Mouse (Mus musculus): ENCODE data around the gene Rif1. TPM values are rescaled to one million over a fixed set of nuclear protein-coding genes. Genes with fewer than 3 reads are reported as not detected.

Rif1 gene
- polyA plus RNA-seq, 1 experiment from 2014 or later = 31.0 TPM

GRCm38 (mm10) chr2:52037882-52038281 is 34.8 kb upstream of the Rif1 start, which contains the start of gene Tnfaip6:
Gene Tnfaip6 (plus strand): TSS chr2:52038009.
- H3K4me1 ChIP-seq (ENCODE audit: control insufficient read depth in 2 of 2, insufficient read depth in 2 of 2, low read length in 2 of 2) = no peaks in the 10 kb centered on the region
- H3K9ac ChIP-seq (ENCODE audit: low read length) = peak within 1 kb of the TSS; percentile 62
- under 1% methylated on average over 17 of the region's 17 CpGs for WGBS
- no peak for ATAC-seq (ENCODE audit: insufficient number of reproducible peaks, insufficient read depth, low FRiP score, low read depth)
- H3K36me3 ChIP-seq (ENCODE audit: control insufficient read depth, insufficient read depth, low read length) = no peaks in the 10 kb centered on the region
- H3K4me3 ChIP-seq (ENCODE audit: control insufficient read depth in 1 of 2, insufficient read depth in 1 of 2, low read depth in 1 of 2, low read length in 2 of 2) = peak within 1 kb of the TSS; percentile 50 to 57
- H3K27me3 ChIP-seq (ENCODE audit: control insufficient read depth, insufficient read depth, low read length) = no peaks in the 10 kb centered on the region
- peak within 1 kb of the TSS; percentile 33 to 52; a peak in 2 of 4 replicates for H3K27ac ChIP-seq (replicated peaks in 1 of 2; ENCODE audit: control insufficient read depth in 1 of 2, insufficient read depth in 1 of 2, low read depth in 2 of 2, low read length in 2 of 2)
- peak within 1 kb of the TSS; percentile 84 for H3K4me2 ChIP-seq (ENCODE audit: low read length)
- H3K9me3 ChIP-seq (ENCODE audit: control insufficient read depth, low read length) = no peaks in the 10 kb centered on the region

DNA sequence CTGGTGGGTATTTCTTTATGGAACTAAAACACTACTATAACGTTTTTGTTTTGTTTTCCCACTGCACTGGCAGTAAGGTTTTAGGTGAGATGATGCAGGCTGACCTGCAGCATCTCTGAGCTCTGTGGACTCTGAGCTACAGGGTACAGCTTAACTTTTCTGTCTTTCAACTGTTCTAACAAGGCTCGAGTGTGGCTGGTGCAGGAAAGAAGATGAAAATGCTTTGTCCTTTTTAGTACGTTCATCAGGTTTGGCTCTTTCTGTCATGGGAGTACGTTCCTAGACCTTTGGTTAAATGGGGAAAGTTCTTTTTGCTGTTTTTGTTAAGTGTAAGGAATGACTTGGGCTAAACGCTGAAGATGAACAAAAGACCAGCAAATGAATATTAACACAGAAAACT is 34.1 kb upstream of the Rif1 start:
- H3K9ac ChIP-seq (ENCODE audit: low read length) = no peak overlapping the region
- no peaks in the 10 kb centered on the region for H3K36me3 ChIP-seq (ENCODE audit: control insufficient read depth, insufficient read depth, low read length)
- peak overlapping the region; percentile 84 for H3K4me2 ChIP-seq (ENCODE audit: low read length)
- H3K27ac ChIP-seq (replicated peaks in 1 of 2; ENCODE audit: control insufficient read depth in 1 of 2, insufficient read depth in 1 of 2, low read depth in 2 of 2, low read length in 2 of 2) = no peak overlapping the region
- no peaks in the 10 kb centered on the region for H3K27me3 ChIP-seq (ENCODE audit: control insufficient read depth, insufficient read depth, low read length)
- ATAC-seq (ENCODE audit: insufficient number of reproducible peaks, insufficient read depth, low FRiP score, low read depth) = no peak
- no peaks in the 10 kb centered on the region for H3K9me3 ChIP-seq (ENCODE audit: control insufficient read depth, low read length)
- 65% methylated on average over 5 of the region's 5 CpGs for WGBS
- no peaks in the 10 kb centered on the region for H3K4me1 ChIP-seq (ENCODE audit: control insufficient read depth in 2 of 2, insufficient read depth in 2 of 2, low read length in 2 of 2)
- H3K4me3 ChIP-seq (ENCODE audit: control insufficient read depth in 1 of 2, insufficient read depth in 1 of 2, low read depth in 1 of 2, low read length in 2 of 2) = peak overlapping the region in 1 of 2 experiments; percentile 50; a peak in 3 of 4 replicates

- H3K36me3 ChIP-seq (ENCODE audit: control insufficient read depth, insufficient read depth, low read length) = no peaks in the 10 kb centered on the region
- no peak for ATAC-seq (ENCODE audit: insufficient number of reproducible peaks, insufficient read depth, low FRiP score, low read depth)
- H3K4me2 ChIP-seq (ENCODE audit: low read length) = no peak overlapping the region; the same call in 1 of the 2 replicates
- H3K27me3 ChIP-seq (ENCODE audit: control insufficient read depth, insufficient read depth, low read length) = no peaks in the 10 kb centered on the region
- no peaks in the 10 kb centered on the region for H3K4me1 ChIP-seq (ENCODE audit: control insufficient read depth in 2 of 2, insufficient read depth in 2 of 2, low read length in 2 of 2)
- no peak overlapping the region for H3K9ac ChIP-seq (ENCODE audit: low read length)
- 80% methylated on average over 8 of the region's 8 CpGs for WGBS
- H3K27ac ChIP-seq (replicated peaks in 1 of 2; ENCODE audit: control insufficient read depth in 1 of 2, insufficient read depth in 1 of 2, low read depth in 2 of 2, low read length in 2 of 2) = no peak overlapping the region
- H3K4me3 ChIP-seq (ENCODE audit: control insufficient read depth in 1 of 2, insufficient read depth in 1 of 2, low read depth in 1 of 2, low read length in 2 of 2) = no peak overlapping the region
- no peaks in the 10 kb centered on the region for H3K9me3 ChIP-seq (ENCODE audit: control insufficient read depth, low read length)
These were observed 33.4 kb upstream of the Rif1 start for GRCm38 (mm10) chr2:52039083-52039801.

DNA sequence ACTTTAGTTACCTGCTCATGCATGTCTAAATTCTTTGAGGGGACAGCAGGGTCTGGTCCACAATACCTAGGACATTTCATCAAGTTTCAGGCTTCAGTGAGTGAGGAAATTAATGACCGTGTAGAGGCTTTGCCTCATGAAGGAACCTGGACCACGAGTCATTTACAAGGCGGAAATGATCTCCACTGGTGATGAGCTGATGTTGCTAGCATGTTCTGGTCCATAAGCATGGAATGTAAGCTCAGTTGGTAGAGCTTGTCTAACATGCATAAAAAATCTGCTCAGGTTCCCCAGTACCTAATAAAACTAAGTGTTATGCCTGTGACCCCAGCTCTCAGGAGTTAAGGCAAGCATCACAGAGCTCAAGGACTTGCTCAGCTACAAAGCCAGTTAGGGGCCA is 30.5 kb upstream of the Rif1 start:
- ATAC-seq (ENCODE audit: insufficient number of reproducible peaks, insufficient read depth, low FRiP score, low read depth) = no peak
- Histone ChIP-seq H3K4me2 (ENCODE audit: low read length) (no peak overlapping the region), H3K4me3 (ENCODE audit: control insufficient read depth in 1 of 2, insufficient read depth in 1 of 2, low read depth in 1 of 2, low read length in 2 of 2) (no peak overlapping the region), H3K4me1 (ENCODE audit: control insufficient read depth in 2 of 2, insufficient read depth in 2 of 2, low read length in 2 of 2) (no peaks in the 10 kb centered on the region), H3K9ac (ENCODE audit: low read length) (no peak overlapping the region), H3K27ac (replicated peaks in 1 of 2; ENCODE audit: control insufficient read depth in 1 of 2, insufficient read depth in 1 of 2, low read depth in 2 of 2, low read length in 2 of 2) (no peak overlapping the region), H3K27me3 (ENCODE audit: control insufficient read depth, insufficient read depth, low read length) (no peaks in the 10 kb centered on the region), H3K9me3 (ENCODE audit: control insufficient read depth, low read length) (no peaks in the 10 kb centered on the region), H3K36me3 (ENCODE audit: control insufficient read depth, insufficient read depth, low read length) (no peaks in the 10 kb centered on the region)
- WGBS = 88% methylated on average over 3 of the region's 3 CpGs

GRCm38 (mm10) chr2:52042714-52043113 is 29.9 kb upstream of the Rif1 start:
- Histone ChIP-seq H3K4me3 (ENCODE audit: control insufficient read depth in 1 of 2, insufficient read depth in 1 of 2, low read depth in 1 of 2, low read length in 2 of 2) (no peak overlapping the region), H3K27ac (replicated peaks in 1 of 2; ENCODE audit: control insufficient read depth in 1 of 2, insufficient read depth in 1 of 2, low read depth in 2 of 2, low read length in 2 of 2) (no peak overlapping the region), H3K9me3 (ENCODE audit: control insufficient read depth, low read length) (no peaks in the 10 kb centered on the region), H3K4me1 (ENCODE audit: control insufficient read depth in 2 of 2, insufficient read depth in 2 of 2, low read length in 2 of 2) (no peaks in the 10 kb centered on the region), H3K4me2 (ENCODE audit: low read length) (no peak overlapping the region), H3K9ac (ENCODE audit: low read length) (no peak overlapping the region), H3K36me3 (ENCODE audit: control insufficient read depth, insufficient read depth, low read length) (no peaks in the 10 kb centered on the region), H3K27me3 (ENCODE audit: control insufficient read depth, insufficient read depth, low read length) (no peaks in the 10 kb centered on the region)
- no peak for ATAC-seq (ENCODE audit: insufficient number of reproducible peaks, insufficient read depth, low FRiP score, low read depth)
- 28% methylated on average over 5 of the region's 5 CpGs for WGBS

- no peak overlapping the region for H3K9ac ChIP-seq (ENCODE audit: low read length)
- no peak overlapping the region for H3K4me3 ChIP-seq (ENCODE audit: control insufficient read depth in 1 of 2, insufficient read depth in 1 of 2, low read depth in 1 of 2, low read length in 2 of 2)
- H3K36me3 ChIP-seq (ENCODE audit: control insufficient read depth, insufficient read depth, low read length) = no peaks in the 10 kb centered on the region
- H3K27me3 ChIP-seq (ENCODE audit: control insufficient read depth, insufficient read depth, low read length) = no peaks in the 10 kb centered on the region
- no peaks in the 10 kb centered on the region for H3K4me1 ChIP-seq (ENCODE audit: control insufficient read depth in 2 of 2, insufficient read depth in 2 of 2, low read length in 2 of 2)
- 91% methylated on average over 11 of the region's 11 CpGs for WGBS
- H3K9me3 ChIP-seq (ENCODE audit: control insufficient read depth, low read length) = no peaks in the 10 kb centered on the region
- no peak overlapping the region for H3K27ac ChIP-seq (replicated peaks in 1 of 2; ENCODE audit: control insufficient read depth in 1 of 2, insufficient read depth in 1 of 2, low read depth in 2 of 2, low read length in 2 of 2)
- H3K4me2 ChIP-seq (ENCODE audit: low read length) = no peak overlapping the region
- no peak for ATAC-seq (ENCODE audit: insufficient number of reproducible peaks, insufficient read depth, low FRiP score, low read depth)
These were observed 29.1 kb upstream of the Rif1 start for GRCm38 (mm10) chr2:52043485-52043884.

DNA sequence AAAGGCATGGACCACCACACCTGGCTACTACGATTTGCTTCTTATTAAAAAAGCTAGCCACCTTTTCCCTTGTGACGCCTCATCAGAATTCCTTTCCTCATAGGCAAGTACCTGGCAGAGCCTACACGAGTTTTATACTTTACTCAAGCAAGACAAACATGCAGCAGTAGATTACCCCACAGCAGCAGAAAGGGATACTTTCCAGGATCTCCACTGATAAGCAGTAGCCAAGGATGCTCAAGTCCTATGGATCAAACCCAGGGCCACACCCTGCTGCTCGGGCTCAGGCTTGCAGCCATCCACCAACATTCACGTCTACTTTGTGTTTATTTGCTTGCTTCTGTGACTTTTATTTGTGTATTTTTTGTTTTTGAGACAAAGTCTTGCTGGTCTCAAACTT is 26.6 kb upstream of the Rif1 start:
- no peak overlapping the region for H3K4me3 ChIP-seq (ENCODE audit: control insufficient read depth in 1 of 2, insufficient read depth in 1 of 2, low read depth in 1 of 2, low read length in 2 of 2)
- no peaks in the 10 kb centered on the region for H3K4me1 ChIP-seq (ENCODE audit: control insufficient read depth in 2 of 2, insufficient read depth in 2 of 2, low read length in 2 of 2)
- H3K27ac ChIP-seq (replicated peaks in 1 of 2; ENCODE audit: control insufficient read depth in 1 of 2, insufficient read depth in 1 of 2, low read depth in 2 of 2, low read length in 2 of 2) = no peak overlapping the region
- no peak overlapping the region for H3K9ac ChIP-seq (ENCODE audit: low read length)
- H3K9me3 ChIP-seq (ENCODE audit: control insufficient read depth, low read length) = no peaks in the 10 kb centered on the region
- H3K4me2 ChIP-seq (ENCODE audit: low read length) = no peak overlapping the region
- WGBS = 69% methylated on average over 5 of the region's 5 CpGs
- no peak for ATAC-seq (ENCODE audit: insufficient number of reproducible peaks, insufficient read depth, low FRiP score, low read depth)
- H3K36me3 ChIP-seq (ENCODE audit: control insufficient read depth, insufficient read depth, low read length) = no peaks in the 10 kb centered on the region
- no peaks in the 10 kb centered on the region for H3K27me3 ChIP-seq (ENCODE audit: control insufficient read depth, insufficient read depth, low read length)

DNA sequence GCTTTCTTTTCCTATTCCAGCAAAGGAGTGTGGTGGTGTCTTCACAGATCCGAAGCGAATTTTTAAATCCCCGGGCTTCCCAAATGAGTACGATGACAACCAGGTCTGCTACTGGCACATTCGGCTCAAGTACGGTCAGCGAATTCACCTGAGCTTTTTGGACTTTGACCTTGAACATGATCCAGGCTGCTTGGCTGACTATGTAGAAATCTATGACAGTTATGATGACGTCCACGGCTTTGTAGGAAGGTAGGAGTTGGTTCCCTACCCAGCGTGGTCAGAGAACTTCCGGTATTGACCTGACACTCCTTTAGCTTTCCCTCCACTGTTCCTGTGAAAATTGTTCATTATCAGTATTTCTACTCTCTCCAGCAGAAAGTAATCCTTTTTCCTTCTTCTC is 21.8 kb upstream of the Rif1 start:
- no peaks in the 10 kb centered on the region for H3K27me3 ChIP-seq (ENCODE audit: control insufficient read depth, insufficient read depth, low read length)
- no peak for ATAC-seq (ENCODE audit: insufficient number of reproducible peaks, insufficient read depth, low FRiP score, low read depth)
- H3K36me3 ChIP-seq (ENCODE audit: control insufficient read depth, insufficient read depth, low read length) = no peaks in the 10 kb centered on the region
- no peak overlapping the region for H3K4me2 ChIP-seq (ENCODE audit: low read length)
- H3K27ac ChIP-seq (replicated peaks in 1 of 2; ENCODE audit: control insufficient read depth in 1 of 2, insufficient read depth in 1 of 2, low read depth in 2 of 2, low read length in 2 of 2) = no peak overlapping the region
- no peak overlapping the region for H3K9ac ChIP-seq (ENCODE audit: low read length)
- peaks cover 0 to 15% of the 10 kb centered on the region in 2 experiments; a peak in 2 of 4 replicates for H3K4me1 ChIP-seq (ENCODE audit: control insufficient read depth in 2 of 2, insufficient read depth in 2 of 2, low read length in 2 of 2)
- no peaks in the 10 kb centered on the region for H3K9me3 ChIP-seq (ENCODE audit: control insufficient read depth, low read length)
- no peak overlapping the region for H3K4me3 ChIP-seq (ENCODE audit: control insufficient read depth in 1 of 2, insufficient read depth in 1 of 2, low read depth in 1 of 2, low read length in 2 of 2)
- 89% methylated on average over 11 of the region's 11 CpGs for WGBS
